Mouse (Mus musculus) thymus, adult 18-20 months (tissue): ENCODE measurements at regions not wholly inside any gene's neighbourhood (a gene's known extent, or its start where the extent isn't known, plus 50 kb on each side); places are given as distances from the start of the nearest gene placed in this dataset.

ENCODE experiments used
- DNase-seq, 2 experiments: peaks; one replicate each; pipeline ENCODE4 v3.0.0; 2022; ENCODE audit warnings: mixed read lengths in 2 of 2

- DNase-seq: no peak
Observed at GRCm38 (mm10) chr6:98429120-98429519, 86.6 kb upstream of the Gm765 start.

DNA sequence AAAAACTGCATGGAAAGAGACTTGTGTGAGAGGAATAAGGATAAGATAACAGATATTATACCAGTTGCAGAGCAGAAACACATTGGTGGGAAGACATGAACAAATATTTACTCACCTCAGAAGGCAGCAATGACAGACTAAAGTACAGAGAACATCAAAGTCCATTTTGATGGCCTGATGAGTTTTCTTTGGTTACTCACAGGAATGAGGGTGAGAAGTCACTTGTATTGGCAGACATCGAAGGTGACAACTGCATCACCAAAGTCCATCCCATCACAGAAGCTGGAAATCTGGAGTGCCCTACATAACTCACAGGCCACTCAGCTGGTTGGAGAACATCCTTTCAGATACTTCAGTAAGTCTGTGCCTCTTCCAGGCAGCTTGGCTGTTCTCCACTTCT is 60.1 kb upstream of the Gm765 start:
- DNase-seq: no peak

DNA sequence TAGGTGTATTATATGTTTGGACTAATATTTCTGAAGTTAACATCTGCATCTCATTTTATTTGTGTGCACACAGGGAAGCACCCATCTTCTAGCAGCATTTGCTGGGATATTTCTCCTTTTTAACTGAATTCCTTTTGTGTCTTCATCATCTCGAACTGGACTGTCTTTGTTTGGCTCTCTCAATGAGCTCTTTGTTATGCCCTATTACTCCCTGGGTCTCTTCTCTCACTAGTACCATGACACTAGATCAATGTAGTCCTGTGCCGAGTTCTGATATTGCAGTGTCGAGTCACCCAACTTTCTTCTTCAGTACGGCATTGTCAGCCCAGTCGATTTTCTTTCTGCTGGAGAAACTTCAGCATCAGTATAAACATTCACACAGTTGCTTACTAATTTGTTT is 52.0 kb upstream of the Gm765 start:
- DNase-seq: no peak
